Mouse (Mus musculus): ENCODE results near the gene Higd1a.

The Higd1a gene

DNA sequence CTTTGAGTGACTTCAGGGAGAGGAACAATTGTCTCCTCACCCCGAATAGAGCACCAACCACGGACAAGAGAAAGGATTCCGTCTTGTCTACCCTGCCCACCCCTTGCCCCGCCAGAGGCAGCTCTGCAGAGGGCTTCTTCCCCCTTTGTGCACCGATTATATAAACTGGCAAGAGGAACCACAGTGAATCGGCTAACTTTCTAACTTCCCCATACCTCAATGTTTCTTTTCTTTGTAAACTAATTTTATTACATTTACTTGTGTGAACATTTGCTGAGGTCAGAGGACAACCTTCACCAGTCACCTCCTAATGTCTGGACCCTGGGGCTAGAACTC lies at the start of gene Higd1a:
TSS of gene Higd1a (minus strand) at position 210 of the 336 bp plus-strand sequence.
- no peak for DNase-seq (ENCODE audit: extremely low read depth, insufficient read length, low spot score)

DNA sequence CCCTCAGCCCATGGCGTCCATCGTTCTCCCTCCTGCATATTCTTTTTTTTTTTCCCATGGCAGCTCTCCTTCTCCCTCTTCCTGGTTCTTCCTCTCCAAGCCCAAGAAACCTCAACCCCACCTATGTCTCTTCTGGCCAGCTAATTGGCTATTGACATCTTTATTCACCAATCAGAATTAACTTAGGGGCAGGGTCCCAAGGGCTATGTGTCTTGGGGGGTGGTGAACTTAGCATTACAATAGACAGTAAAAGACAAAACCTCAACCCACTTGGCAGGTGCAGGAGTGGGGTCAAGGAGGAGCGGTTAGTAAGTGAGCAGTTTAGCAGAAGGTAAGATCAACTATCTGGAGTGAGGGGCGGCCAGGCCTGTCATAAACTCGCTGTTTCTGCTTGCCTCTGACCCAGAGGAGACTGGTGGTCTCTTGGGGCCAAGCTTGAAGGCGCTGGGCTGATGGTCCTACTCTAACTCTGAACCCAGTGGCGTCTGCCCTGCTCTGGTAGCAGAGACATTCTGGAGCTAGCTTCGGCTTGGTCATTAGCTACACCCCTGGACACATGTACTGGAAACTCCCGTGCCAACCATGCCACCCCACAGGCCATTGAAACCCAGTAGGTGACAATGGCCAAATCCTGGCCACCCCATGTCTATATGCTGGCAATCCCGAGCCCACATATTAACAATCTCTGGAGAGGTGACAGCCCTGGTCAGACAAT lies 49.4 kb upstream of the Higd1a start:
- DNase-seq (ENCODE audit: extremely low read depth, insufficient read length, low spot score) = no peak

DNA sequence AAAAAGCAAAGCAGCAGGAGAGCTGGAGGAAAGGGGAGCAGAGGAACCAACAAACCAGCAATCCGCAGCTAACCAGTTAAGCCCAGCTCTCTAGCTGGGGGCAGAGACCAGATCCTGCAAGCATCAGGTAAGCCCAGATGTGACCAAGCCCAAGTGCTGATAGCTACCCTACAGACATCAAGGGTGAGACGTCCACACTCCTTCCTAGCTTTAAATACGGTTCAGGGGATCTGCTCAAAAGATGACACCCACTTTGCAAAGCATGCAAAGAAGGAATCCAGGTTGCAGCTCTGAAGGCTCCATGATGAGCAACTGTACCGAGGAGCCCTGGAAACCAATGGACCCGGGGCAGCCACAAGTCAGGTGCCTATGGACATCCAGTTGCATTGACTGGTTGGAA lies 48.3 kb upstream of the Higd1a start:
- DNase-seq (ENCODE audit: extremely low read depth, insufficient read length, low spot score) = no peak

DNA sequence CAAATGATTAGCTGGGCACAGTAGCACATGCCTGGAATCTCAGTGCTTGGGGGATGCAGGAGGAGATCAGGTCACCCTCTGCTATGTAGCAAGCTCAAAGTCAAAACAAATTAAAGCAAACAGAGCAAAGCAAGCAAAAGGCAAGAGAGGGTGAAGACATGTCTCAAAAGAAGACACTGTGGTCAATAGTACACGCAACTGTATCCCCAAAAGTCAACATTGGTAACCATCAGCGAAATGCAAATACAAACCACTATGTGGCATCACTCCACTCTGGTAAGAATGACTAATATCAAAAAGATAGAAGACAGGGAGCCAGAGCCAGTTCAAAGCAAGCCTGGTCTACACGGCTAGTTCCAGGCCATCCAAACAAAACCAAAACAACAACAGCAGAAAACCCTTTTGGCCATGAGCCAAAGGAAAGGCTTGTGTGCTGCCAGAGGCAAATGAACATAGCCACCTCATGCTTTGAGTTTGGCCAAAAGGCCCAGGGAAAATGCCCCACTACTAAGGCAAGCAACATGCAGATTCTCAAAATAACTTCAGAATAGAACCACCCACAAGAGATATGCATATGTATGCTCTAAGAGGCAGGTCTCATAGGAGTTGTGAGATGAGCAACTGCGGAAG lies 47.5 kb upstream of the Higd1a start:
- no peak for DNase-seq (ENCODE audit: extremely low read depth, insufficient read length, low spot score)

DNA sequence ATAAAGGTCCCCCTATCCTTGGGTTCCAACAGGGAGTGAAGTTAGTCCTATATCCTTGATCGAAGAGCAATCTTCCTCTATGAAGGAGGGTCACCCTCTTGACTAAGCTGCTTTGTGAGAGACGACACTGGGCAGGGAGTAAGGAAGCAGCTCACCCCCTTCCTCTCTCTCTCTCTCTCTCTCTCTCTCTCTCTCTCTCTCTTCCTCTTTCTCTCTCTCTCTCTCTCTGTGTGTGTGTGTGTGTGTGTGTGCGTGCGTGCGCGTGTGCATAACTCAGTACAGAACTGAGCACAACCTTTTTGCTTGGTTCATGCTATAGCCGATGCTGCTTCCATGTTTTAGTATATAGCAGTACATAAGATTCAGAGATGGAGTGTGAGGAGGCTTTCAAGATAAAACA lies 46.8 kb upstream of the Higd1a start:
- no peak for DNase-seq (ENCODE audit: extremely low read depth, insufficient read length, low spot score)

DNA sequence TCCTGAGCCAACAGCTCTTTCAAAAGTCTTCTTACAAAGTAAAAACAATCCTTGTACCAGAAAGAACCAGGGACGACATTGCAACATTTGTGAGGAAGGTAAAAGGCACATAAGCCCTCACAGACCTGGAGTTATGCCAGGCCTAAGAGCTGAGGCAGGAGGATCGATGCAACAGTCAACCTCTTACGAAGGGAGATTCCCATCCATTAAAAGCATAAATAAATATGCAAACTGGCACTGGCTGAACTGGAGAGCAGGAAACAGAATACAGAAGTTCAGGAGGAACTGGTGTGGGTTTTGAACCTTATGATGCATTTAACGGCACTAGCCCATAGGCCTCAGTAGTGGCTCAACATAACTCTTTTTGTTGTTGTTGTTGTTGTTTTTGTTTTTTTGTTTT lies 46.2 kb upstream of the Higd1a start:
- no peak for DNase-seq (ENCODE audit: extremely low read depth, insufficient read length, low spot score)

DNA sequence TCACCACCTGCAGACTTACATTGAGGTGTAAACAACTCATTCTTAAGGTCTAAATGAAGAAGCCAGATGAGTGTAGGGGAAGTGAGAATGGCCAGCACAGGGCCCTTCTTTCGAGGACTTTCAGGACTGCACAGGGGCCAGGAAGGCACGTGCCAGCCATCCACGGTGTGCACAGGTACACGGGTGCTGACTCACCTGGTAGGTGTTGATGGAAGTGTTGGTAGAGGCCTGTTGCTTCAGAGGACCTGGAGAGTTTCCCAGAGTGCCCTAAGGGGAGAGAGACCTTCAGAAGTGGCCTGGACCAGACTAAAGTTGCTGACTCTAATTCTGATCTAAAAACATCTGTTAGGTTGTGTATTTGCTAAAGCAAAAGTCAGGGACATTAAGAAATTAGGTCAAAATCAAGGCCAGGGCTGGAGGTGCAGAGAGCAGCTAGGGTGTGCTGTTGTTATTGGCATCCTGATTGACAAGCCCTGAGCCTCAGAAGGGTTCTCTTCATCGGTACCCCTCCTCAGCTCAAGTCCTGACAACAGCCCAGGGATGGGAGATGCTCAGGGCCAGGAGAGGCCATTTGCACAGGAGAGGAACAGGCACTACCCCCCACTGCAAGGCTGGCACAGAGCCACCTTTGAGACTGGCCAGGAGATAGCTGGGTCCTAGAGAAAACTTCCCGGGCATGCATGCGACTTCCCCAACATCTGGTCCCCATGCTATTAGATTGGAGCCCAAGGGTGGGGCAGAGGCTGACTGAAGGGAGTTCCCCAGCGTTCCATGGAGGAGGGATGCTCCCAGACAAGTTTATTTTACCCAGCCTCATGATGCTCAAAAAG lies 45.5 kb upstream of the Higd1a start:
- no peak for DNase-seq (ENCODE audit: extremely low read depth, insufficient read length, low spot score)

DNA sequence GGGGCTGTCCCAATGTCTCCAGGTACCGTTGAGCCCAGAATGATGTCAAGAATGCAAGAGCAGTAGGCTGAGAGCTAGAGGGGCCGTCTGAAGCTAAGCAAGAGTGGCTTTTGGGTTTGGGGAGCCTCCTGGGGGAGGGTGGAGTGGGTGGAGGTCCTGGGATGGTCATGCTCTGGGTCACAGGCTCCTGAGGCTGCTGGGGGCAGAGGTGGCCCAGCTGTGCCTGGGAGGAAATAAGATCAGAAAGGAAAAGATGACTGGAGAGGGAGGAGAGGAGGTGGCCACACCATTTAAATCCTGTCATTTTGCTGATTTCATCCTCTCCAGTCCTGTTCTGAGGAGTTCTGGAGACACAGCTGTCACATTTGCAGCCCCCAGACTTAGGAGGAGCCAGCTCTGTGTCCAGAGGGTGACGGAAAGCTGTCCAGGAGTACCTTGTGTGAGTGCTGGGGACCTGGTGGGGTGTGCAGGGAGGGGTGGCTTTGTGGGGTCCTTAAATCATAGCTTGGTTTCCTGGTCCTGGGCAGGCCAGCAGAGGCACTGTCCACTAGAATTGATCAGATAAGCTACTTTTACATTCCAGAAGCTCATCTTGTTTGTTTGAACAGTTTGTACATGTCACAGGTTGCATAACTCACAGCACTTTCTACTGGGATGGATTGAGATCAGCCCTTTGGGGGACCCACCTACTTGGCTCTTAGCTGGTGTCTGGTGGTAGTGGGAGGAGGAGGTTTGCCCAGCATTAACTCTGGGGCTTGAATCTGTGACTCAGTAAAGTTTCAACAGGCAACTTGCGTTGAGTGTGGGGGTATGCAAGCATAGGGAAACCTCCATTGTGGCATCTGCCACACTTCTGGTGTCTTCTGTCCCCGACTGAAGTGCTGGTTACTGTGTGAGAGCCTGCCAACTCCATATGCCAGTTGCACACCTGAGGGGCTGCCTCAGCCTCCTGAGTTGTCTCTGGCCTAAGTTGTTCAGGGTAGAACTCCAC lies 43.8 kb upstream of the Higd1a start:
- DNase-seq (ENCODE audit: extremely low read depth, insufficient read length, low spot score) = no peak

DNA sequence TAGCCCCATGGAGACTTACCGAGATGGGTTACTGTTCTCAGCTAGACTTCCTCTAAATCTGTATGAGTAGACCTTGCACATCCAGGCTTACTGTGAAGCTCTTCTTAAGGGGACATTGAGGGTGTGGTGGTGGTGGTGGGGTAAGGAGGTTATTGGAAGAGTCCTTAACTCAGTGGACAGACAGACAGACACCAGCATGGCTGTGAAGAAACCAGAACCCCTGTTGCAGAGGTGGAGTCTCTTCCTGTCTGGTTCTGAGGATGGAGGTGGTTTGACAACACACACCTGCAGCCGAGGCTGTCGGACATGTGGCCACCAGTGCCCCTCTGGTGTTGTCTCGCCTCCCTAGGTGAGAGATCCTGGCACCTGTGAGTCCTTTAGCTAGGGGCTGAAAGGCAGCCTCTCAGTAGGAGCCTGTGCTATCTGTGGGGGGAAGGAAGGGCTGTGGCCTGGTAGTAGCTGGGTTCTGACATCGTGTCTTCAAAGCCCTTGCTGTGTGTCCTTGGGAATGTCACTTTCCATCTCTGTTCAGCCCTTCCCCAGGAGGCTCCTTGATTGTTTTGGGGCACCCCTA lies 42.2 kb upstream of the Higd1a start:
- DNase-seq (ENCODE audit: extremely low read depth, insufficient read length, low spot score) = no peak

DNA sequence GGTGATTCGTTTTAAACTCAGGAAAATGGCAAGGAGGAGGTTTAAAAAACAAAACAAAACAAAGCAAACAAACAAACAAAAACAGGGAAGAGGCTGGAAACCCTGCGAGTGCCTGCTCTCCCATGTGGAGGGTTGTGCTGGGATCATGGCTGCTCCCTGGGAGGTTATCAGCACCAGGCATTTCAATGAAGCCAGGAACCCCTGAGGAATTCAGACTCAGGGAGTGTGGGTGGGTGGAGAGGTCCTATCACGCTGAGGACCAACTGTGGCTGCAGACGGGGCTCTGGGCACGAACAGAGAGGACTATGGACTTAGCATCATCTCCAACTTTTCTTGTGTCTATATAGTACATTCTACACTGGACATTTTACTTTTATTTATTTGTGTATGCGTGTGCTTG lies 41.1 kb upstream of the Higd1a start:
- no peak for DNase-seq (ENCODE audit: extremely low read depth, insufficient read length, low spot score)

DNA sequence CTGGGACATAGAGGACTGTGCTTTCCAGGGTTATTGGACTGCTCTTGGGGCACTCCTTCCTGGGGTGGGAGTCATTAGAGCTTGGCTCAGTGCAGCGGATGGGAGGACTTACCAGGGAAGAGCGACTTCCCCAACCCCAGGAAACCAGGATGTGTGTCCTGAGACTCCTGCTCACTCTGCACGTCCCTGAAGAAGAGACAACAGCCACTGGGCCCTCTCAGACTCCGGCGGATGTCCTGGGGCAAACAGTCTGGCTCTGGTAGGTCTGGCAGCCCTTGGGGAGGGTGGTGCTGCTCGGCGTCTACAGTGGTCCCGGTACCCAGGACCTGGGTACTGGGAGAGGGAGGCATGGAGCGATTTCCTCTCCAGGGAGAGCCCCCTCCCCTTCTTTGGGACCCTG lies 40.1 kb upstream of the Higd1a start, which contains the start of gene Ackr2:
TSS of gene Ackr2 (plus strand) at position 111 of the 400 bp plus-strand sequence.
- DNase-seq (ENCODE audit: extremely low read depth, insufficient read length, low spot score) = no peak

DNA sequence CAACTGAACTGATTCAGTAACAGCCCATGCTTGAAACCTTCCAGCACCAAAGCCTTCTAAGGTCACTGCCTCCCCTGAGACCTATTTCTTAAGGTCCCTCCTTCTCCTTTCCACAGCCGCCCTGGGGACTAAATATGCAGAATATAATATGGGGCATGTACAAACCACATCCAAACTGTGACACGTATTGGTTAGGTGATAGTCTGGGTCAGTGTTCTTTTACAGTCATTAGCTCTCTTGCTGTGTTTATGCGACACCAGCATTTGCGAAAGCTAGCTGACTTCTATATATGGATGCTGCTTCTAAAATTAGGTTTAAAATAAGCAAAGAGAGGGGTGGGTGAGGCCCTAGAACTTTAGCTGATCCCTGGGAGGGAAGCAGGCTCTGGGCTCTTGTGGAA lies 38.7 kb upstream of the Higd1a start:
- DNase-seq (ENCODE audit: extremely low read depth, insufficient read length, low spot score) = no peak

DNA sequence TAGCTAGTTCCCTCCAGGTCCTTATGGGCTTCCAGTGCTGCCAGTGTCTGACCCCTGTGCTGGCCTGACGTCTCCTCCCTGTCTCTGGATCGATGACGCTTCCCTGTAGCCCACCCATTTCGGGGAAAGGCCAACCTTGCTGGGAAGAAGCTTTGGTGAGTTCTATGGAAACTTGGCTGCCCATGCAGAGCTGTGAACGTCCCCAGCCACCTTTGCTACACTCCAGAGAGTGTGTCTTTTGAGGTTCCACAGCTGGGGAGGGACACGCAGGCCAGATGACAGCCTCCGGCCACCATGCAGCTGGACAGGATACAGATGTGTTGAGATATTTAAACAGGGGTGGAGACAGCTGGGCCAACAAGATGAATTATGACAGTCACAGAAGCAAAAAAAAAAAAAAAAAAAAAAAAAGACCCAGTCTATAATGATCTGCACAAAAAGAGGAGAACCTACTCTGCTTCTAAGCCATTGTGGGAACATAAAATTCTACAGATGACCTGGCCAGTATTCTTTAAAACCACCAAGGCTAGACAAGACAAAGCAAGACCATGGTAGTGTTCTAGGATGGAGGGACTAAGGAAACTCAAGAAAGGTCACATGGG lies 37.3 kb upstream of the Higd1a start:
- no peak for DNase-seq (ENCODE audit: extremely low read depth, insufficient read length, low spot score)

DNA sequence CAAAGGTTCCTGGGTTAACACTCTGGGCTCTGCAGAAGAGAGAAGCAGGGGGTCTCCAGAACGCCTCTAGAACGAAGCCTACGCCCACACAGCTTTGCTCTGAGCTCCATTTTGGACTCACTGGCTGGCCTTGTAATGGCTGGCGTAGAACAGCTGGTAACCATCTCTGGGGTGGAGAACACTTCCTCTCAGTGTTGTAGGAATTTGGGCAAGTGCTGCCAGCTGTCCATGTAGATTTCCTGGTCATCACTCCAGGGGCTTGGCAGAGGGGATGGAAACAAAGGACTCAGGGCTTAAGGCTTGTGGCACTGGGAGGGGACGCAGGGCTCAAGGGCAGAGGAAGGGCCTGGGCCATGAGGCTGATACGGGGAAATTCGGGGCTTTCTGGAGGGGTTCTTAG lies 36.3 kb upstream of the Higd1a start:
- no peak for DNase-seq (ENCODE audit: extremely low read depth, insufficient read length, low spot score)

DNA sequence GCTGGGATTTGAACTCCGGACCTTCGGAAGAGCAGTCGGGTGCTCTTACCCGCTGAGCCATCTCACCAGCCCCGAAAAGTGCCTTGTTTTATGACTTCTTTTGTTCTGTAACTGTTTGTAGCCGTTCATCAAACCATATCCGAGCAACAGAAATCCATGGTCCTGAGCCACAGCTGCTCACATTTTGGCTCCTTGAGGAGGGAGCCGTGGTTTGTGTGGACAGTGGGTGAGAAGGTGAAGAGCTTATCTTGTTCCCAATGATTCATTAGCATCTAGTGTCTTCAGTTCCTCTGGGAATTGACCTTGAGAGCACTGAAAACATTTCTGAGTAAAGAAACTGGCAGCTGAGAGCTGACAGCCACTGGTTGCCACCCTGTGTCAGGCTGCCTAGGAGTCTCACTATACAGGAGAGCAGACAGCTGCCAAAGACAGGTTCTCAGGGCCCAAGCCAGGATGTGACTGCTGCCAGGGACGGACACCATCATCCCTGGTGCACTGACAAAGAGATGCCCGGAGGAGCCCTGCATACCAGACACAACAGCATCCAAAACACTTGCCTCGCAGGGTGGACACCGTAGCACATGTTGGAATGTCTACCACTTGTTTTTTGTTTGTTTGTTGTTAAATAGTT lies 34.0 kb upstream of the Higd1a start:
- no peak for DNase-seq (ENCODE audit: extremely low read depth, insufficient read length, low spot score)

DNA sequence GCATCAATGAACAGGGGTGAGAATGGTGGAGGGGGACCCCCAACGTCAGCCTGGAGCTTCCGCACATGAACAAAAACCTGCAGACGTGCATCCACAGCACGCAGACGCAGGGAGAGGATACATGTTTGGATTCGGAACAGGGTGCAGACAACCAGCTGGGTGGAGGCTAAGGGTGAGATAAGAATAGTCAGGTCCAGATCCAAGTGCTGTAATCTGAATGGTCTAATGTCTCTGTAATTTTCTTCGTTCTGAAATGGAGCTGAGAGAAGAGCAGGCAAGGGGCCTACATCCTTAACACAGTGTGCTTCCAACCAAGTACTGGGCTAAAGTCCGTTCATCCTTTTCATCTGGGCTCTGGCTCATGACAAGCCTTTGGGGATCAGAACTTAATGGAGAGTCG lies 33.1 kb upstream of the Higd1a start:
- no peak for DNase-seq (ENCODE audit: extremely low read depth, insufficient read length, low spot score)

DNA sequence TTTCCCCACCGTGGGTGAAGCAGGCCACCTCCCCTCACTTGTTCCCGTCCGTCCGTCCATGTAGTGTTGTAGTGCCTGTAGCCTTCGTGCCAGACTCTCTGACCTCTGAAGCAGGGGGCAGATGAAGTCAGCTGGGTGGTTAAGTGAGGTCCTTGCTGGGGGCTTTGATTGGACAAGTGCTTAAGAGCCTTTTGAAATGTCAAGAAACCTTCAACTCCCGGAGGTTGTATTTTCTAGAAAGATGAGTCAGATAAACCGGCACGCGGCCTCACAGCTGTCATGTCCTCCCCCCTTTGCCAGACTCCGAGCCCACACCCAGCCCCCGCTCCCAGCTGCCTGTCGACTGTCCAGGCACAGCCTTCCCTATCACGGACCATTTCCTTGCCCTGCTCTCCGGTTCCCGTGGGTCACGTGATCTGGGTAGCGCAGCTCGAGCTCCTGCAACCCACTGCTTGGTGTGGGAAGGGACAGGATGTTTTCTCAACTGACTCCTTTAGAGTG lies 32.3 kb upstream of the Higd1a start:
- no peak for DNase-seq (ENCODE audit: extremely low read depth, insufficient read length, low spot score)

DNA sequence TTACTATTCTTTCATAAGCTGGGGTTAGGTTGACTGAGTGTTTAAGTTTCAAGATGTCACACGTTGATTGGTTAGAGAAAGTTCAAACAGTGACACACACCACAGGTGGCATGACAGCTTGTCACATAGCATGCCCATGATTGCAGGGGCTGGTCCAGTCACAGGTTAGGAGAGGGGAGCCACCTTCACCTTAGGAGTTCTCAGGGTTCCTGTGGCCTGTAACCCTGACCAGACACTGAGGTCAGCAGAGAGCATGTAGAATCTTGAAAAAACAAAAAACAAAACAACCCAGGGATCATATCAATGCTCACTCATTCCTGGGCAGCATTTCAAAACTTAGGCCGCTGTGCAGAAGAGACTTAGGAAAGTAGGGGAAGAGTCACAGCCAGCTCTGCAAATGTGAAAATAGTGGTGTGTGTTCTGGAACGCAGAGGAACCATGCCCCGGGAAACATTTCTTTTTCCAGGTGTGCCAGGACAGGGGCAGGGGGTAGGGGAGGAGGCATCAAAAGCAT lies 31.8 kb upstream of the Higd1a start:
- DNase-seq (ENCODE audit: extremely low read depth, insufficient read length, low spot score) = no peak

DNA sequence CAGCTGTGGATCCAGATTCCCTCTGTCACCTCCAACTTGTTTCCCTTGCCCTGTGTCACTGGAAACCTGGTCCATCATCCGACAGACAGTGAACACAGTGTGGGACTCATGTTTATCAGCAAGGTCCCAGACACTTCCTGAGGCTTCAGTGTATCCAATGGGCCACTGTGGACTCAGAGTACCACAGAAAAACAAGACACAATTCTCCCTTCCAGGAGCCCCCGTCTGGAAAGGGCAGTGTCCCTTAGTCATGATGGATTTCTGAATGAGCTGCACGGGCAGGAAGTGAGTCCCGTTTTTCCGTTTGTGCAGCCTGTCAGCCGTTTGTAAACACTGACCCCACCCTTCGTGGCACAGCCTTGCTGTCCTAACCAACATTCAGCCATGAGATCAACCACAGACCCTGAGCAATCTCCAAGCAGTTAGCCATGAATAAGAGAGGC lies 23.9 kb upstream of the Higd1a start:
- DNase-seq (ENCODE audit: extremely low read depth, insufficient read length, low spot score) = peak; percentile 23
